27 mouse cellular contexts compared by ENCODE assay signal in the genomic region with DNA sequence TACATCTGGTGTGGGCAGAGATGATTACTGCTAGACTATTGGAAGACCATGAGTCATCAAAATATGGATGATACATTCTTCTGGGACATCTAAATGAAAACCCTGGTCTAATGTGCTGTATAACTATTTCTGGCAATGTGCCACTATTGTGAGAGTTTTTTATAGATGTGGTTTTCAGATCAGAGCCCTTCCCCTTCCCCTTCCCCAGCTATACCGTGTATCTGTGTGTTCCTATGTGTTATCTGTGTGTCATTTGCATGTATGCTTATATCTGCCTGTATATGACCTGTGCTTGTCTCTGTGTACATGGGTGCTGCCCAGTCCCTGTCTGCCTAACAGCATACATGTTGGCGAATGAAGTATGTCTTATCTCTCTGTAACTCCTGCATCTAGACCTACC.
DNase-seq lines count a peak whose midpoint lies in the region; ATAC-seq and TF ChIP-seq lines count a peak whose summit lies in the region.
"Had no signal": no experiment of that assay in that cellular context is flagged by ENCODE, and none has a peak within 500 bp of the region (broad histone marks: within the 10 kb centered on the region; RNA-seq: fewer than 3 reads in every experiment).

No protein-coding gene starts in this region.

- H3K4me3 ChIP-seq in lung, embryonic 14.5 days (ENCODE audit: low read depth, low read length) = no peak overlapping the region
- H3K4me3 ChIP-seq: forebrain, embryonic 10.5 days; forebrain, embryonic 13.5 days; gastrocnemius, adult 2 months; heart, embryonic 12.5 days; heart, embryonic 15.5 days had no signal

- no peak for TF ChIP-seq CTCF in lung, embryonic 14.5 days (IDR thresholded peaks at IDR 0.05; ENCODE audit: low read depth)

- DNase-seq in lung, embryonic 14.5 days = peak; percentile 24
- no peak for DNase-seq in lung, adult 18-20 months
- DNase-seq in adrenal gland, postnatal 14 days = no peak
- DNase-seq in urinary bladder, postnatal 10 days (ENCODE audit: low spot score) = no peak
- DNase-seq: adrenal gland, adult 2 months; adrenal gland, postnatal 25 days; B cell, adult 2 months; cerebellum, adult 11-12 months; cerebellum, adult 8-10 months; cerebellum, postnatal 10 days; cerebellum, postnatal 36 days; gastrocnemius, adult 2 months; gastrocnemius, postnatal 14 days; heart, adult 18-20 months; heart, postnatal 36 days had no signal

- no peaks in the 10 kb centered on the region for H3K9me3 ChIP-seq in lung, embryonic 14.5 days (ENCODE audit: low read depth, low read length)
- H3K9me3 ChIP-seq: forebrain, embryonic 10.5 days; forebrain, embryonic 13.5 days; G1E; heart, embryonic 12.5 days; heart, embryonic 15.5 days had no signal

- H3K27me3 ChIP-seq in lung, embryonic 14.5 days (ENCODE audit: insufficient read depth, low read length) = no peaks in the 10 kb centered on the region
- H3K27me3 ChIP-seq: CH12.LX; forebrain, embryonic 13.5 days; heart, embryonic 12.5 days; heart, embryonic 15.5 days had no signal

- no peak for ATAC-seq in lung, embryonic 14.5 days (ENCODE audit: insufficient read depth)
- peak; percentile 74 for ATAC-seq in common myeloid progenitor, adult 5-6 weeks (replicated peaks; ENCODE audit: low read depth, poor library complexity, severe bottlenecking)
- ATAC-seq in megakaryocyte, adult 5-6 weeks (ENCODE audit: poor library complexity, severe bottlenecking) = peak; percentile 71
- ATAC-seq: forebrain, embryonic 13.5 days; forebrain, embryonic 16.5 days; hindbrain, postnatal 0 days; inflammation-experienced regulatory T-cells, adult 6 months had no signal

- H3K36me3 ChIP-seq in lung, embryonic 14.5 days (ENCODE audit: insufficient read depth) = no peaks in the 10 kb centered on the region
- H3K36me3 ChIP-seq: forebrain, embryonic 10.5 days; G1E; heart, embryonic 12.5 days; heart, embryonic 15.5 days had no signal

- H3K4me2 ChIP-seq in lung, embryonic 14.5 days = no peak overlapping the region
- H3K4me2 ChIP-seq: forebrain, embryonic 13.5 days; heart, embryonic 12.5 days; heart, embryonic 15.5 days; hindbrain, embryonic 14.5 days had no signal

- 57% methylated on average over 2 of the region's 2 CpGs for WGBS in lung, embryonic 14.5 days

- H3K27ac ChIP-seq in lung, embryonic 14.5 days (ENCODE audit: low read depth) = no peak overlapping the region
- H3K27ac ChIP-seq: forebrain, embryonic 10.5 days; forebrain, embryonic 13.5 days; gastrocnemius, adult 2 months; heart, embryonic 15.5 days; hindbrain, embryonic 14.5 days; hindbrain, postnatal 0 days had no signal

- no peak overlapping the region for H3K9ac ChIP-seq in lung, embryonic 14.5 days
- H3K9ac ChIP-seq: forebrain, embryonic 13.5 days; heart, embryonic 12.5 days; heart, embryonic 15.5 days; hindbrain, embryonic 14.5 days had no signal

- no peaks in the 10 kb centered on the region for H3K4me1 ChIP-seq in lung, embryonic 14.5 days (ENCODE audit: insufficient read depth)
- H3K4me1 ChIP-seq: forebrain, embryonic 10.5 days; forebrain, embryonic 13.5 days; heart, embryonic 12.5 days; heart, embryonic 15.5 days had no signal
